Mouse (Mus musculus): ENCODE results near the gene Pimreg. TPM values are rescaled to one million over a fixed set of nuclear protein-coding genes. Genes with fewer than 3 reads are reported as not detected.

The Pimreg gene
- polyA plus RNA-seq, 1 experiment from 2014 or later, result 99.0 TPM

DNA sequence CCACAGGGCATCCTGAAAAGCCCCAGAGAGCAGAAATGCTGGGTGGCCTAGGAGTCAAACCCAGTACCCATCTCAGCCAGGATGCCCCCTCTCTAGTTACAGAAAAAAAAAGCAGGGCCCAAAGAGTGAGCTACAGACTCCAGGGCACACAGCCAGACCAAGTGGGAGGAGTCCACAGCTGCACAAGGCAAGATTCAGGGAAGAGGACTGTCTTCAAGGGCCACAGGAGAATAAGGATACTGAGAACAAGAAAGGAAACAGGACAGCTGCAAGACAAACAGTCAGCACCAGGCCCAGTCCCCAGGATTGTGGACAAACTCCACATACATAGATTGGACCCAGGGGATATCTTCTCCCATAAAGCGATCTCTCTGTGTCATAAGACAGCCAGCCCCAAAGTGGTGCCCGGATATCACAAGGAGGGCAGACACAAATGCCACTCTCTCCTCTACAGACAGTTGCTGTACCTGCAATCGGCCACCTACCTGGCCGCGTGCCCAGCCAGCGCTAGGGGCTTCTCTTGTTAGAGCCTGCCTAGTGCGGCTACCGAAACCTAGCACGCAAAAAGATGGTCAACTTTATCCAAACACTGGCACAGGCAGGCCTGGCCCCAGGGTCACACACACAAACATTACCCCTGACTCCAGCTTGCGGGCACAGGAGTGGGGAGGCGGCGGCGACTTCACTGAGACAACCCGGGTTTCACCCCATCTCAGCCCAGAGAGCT is 8.5 kb downstream of the Pimreg start:
- Histone ChIP-seq H3K4me2 (peak overlapping the region; percentile 93), H3K9ac (ENCODE audit: low read depth, low read length) (peak overlapping the region; percentile 63), H3K27ac (ENCODE audit: low read depth, low read length) (no peak overlapping the region), H3K27me3 (ENCODE audit: control insufficient read depth, insufficient read depth, low read length) (peaks cover 32% of the 10 kb centered on the region), H3K9me3 (replicated peaks; ENCODE audit: control insufficient read depth, low read length) (no peaks in the 10 kb centered on the region), H3K36me3 (ENCODE audit: control insufficient read depth, insufficient read depth, low read length) (peaks cover 5% of the 10 kb centered on the region), H3K4me3 (ENCODE audit: low read depth, low read length) (peak overlapping the region; percentile 52), H3K4me1 (ENCODE audit: control insufficient read depth, insufficient read depth, low read length) (peaks cover 4% of the 10 kb centered on the region; the same call in 1 of the 2 replicates)
- WGBS (ENCODE audit: insufficient replicate concordance), result 25% methylated on average over 14 of the region's 14 CpGs
- ATAC-seq (replicated peaks; ENCODE audit: insufficient number of reproducible peaks, low FRiP score, low TSS enrichment), result no peak

DNA sequence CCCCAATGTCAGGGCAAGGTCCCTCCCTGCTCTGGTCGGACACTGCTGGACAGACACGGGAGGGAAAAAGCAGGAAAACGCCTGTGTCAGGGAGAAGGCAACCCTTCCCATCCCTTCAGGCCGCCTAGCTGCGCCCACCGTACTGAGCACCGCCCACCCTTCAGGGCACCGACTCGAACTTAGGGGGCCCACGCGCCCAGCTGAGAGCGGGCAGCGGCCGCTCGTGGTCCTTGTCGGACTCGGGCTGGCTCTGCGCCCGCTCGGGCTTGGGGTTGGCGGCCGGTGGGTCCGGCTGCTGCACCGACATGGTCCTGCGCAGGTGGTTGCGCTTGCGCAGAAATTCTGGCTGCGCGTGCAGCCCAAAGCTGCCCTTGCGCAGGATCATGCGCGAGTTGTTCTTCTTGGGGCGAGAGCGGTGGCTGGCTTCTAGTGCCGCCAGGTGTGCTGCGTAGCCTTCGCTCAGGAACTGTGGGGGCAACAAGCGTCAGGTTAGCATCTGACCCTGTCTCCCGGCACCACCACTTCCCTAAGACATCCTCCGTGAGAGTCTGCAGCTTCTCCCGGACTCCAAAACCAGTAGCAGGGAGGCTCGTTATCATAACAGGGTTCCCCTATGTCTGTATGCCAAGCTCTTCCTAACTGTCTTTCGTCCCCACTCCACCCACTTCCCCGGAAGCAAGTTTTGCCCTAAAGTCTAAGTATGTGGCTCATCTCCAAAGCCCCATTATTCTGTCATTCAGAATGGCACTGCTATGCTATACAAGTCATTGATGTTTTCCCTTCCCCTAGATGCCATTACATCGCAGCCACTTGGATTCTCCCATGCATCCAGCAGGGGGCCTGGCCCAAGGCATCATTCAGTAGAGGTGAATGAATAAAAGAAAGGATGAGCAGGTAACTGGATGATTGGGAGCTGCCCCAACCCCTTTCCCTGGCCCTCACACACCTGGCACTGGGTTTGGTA is 9.3 kb downstream of the Pimreg start:
- 3% methylated on average over 44 of the region's 45 CpGs for WGBS (ENCODE audit: insufficient replicate concordance)
- peak; percentile 20; the same call in 1 of the 2 replicates for ATAC-seq (replicated peaks; ENCODE audit: insufficient number of reproducible peaks, low FRiP score, low TSS enrichment)

DNA sequence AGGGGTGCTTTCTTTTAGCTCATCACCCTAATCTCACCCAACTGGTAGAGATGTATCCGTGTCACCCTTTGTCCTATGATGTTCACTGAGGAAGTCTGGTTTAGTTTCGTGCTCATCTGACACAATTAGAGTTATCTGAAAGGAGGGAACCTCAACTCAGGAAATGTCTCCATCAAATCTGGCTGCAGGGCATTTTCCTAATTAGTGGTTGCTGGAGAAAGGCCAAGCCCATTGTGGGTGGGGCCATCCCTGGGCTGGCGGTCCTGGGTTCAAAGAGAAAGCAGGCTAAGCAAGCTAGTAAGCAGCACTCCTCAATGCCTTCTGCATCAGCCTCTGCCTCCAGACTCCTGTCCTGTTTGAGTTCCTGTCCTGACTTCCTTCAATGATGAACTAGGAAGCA is 10.4 kb downstream of the Pimreg start:
- no peak overlapping the region for H3K4me3 ChIP-seq (ENCODE audit: low read depth, low read length)
- peaks cover 32% of the 10 kb centered on the region for H3K27me3 ChIP-seq (ENCODE audit: control insufficient read depth, insufficient read depth, low read length)
- peaks cover 4% of the 10 kb centered on the region; the same call in 1 of the 2 replicates for H3K4me1 ChIP-seq (ENCODE audit: control insufficient read depth, insufficient read depth, low read length)
- H3K4me2 ChIP-seq, result no peak overlapping the region
- H3K9me3 ChIP-seq (replicated peaks; ENCODE audit: control insufficient read depth, low read length), result no peaks in the 10 kb centered on the region
- H3K36me3 ChIP-seq (ENCODE audit: control insufficient read depth, insufficient read depth, low read length), result no peaks in the 10 kb centered on the region
- no peak for ATAC-seq (replicated peaks; ENCODE audit: insufficient number of reproducible peaks, low FRiP score, low TSS enrichment)
- H3K9ac ChIP-seq (ENCODE audit: low read depth, low read length), result no peak overlapping the region
- no peak overlapping the region for H3K27ac ChIP-seq (ENCODE audit: low read depth, low read length)
- WGBS (ENCODE audit: insufficient replicate concordance), result 59% methylated on average over 3 of the region's 3 CpGs

More for the DNA sequence above, 9.3 kb downstream of the Pimreg start:
- Histone ChIP-seq H3K4me2 (peak overlapping the region; percentile 93), H3K27ac (ENCODE audit: low read depth, low read length) (no peak overlapping the region), H3K27me3 (ENCODE audit: control insufficient read depth, insufficient read depth, low read length) (peaks cover 32% of the 10 kb centered on the region), H3K9me3 (replicated peaks; ENCODE audit: control insufficient read depth, low read length) (no peaks in the 10 kb centered on the region), H3K36me3 (ENCODE audit: control insufficient read depth, insufficient read depth, low read length) (peaks cover 3% of the 10 kb centered on the region; the same call in 1 of the 2 replicates), H3K9ac (ENCODE audit: low read depth, low read length) (peak overlapping the region; percentile 63), H3K4me1 (ENCODE audit: control insufficient read depth, insufficient read depth, low read length) (peaks cover 4% of the 10 kb centered on the region; the same call in 1 of the 2 replicates), H3K4me3 (ENCODE audit: low read depth, low read length) (peak overlapping the region; percentile 52)

DNA sequence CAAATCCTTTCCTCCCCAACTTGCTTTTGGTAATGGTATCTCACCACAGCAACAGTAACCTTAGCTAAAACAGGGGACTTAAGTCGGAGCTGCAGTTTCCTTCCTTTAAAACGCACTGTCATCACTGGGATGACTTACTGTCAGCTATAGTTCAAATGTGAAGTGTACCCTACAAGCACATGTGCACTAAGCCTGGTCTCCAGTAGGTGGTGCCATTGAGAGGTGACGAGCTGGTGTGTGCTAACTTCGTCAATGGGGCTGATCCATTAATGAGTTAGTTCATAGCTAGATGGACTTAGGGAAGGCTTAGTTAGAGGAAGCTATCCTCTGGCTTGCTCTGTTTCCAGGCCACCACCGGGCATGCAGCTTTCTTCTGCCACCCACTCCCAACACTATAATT is 10.8 kb downstream of the Pimreg start:
- Histone ChIP-seq H3K4me1 (ENCODE audit: control insufficient read depth, insufficient read depth, low read length) (peaks cover 4% of the 10 kb centered on the region; the same call in 1 of the 2 replicates), H3K4me3 (ENCODE audit: low read depth, low read length) (no peak overlapping the region), H3K9me3 (replicated peaks; ENCODE audit: control insufficient read depth, low read length) (no peaks in the 10 kb centered on the region), H3K4me2 (no peak overlapping the region), H3K27ac (ENCODE audit: low read depth, low read length) (no peak overlapping the region), H3K27me3 (ENCODE audit: control insufficient read depth, insufficient read depth, low read length) (peaks cover 32% of the 10 kb centered on the region), H3K9ac (ENCODE audit: low read depth, low read length) (no peak overlapping the region), H3K36me3 (ENCODE audit: control insufficient read depth, insufficient read depth, low read length) (no peaks in the 10 kb centered on the region)
- no peak for ATAC-seq (replicated peaks; ENCODE audit: insufficient number of reproducible peaks, low FRiP score, low TSS enrichment)
- 13% methylated on average over 5 of the region's 5 CpGs for WGBS (ENCODE audit: insufficient replicate concordance)

DNA sequence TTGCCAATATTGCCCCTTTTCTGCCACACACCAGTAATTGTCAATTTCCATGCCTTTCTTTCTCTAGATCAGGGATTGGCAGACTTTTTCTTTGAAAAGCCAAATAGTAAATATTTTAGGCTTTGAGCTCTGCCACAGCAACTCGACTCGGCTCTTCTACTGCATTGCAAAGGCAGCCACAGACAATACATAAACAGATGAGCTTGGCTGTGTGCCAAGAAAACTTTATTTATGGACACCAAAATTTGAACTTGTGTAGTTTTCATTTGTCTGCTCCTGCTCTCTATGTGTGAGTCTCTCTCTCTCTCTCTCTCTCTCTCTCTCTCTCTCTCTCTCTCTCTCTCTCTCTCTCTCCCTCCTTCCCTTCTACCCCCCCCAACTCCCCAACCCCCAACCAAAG is 13.3 kb downstream of the Pimreg start:
- no peak overlapping the region for H3K27ac ChIP-seq (ENCODE audit: low read depth, low read length)
- no peak for ATAC-seq (replicated peaks; ENCODE audit: insufficient number of reproducible peaks, low FRiP score, low TSS enrichment)
- no peak overlapping the region for H3K4me3 ChIP-seq (ENCODE audit: low read depth, low read length)
- peaks cover 22% of the 10 kb centered on the region for H3K27me3 ChIP-seq (ENCODE audit: control insufficient read depth, insufficient read depth, low read length)
- H3K4me2 ChIP-seq, result no peak overlapping the region
- H3K9ac ChIP-seq (ENCODE audit: low read depth, low read length), result no peak overlapping the region
- 62% methylated on average over 2 of the region's 2 CpGs for WGBS (ENCODE audit: insufficient replicate concordance)
- no peaks in the 10 kb centered on the region for H3K9me3 ChIP-seq (replicated peaks; ENCODE audit: control insufficient read depth, low read length)
- peaks cover 4% of the 10 kb centered on the region; the same call in 1 of the 2 replicates for H3K4me1 ChIP-seq (ENCODE audit: control insufficient read depth, insufficient read depth, low read length)
- H3K36me3 ChIP-seq (ENCODE audit: control insufficient read depth, insufficient read depth, low read length), result no peaks in the 10 kb centered on the region

DNA sequence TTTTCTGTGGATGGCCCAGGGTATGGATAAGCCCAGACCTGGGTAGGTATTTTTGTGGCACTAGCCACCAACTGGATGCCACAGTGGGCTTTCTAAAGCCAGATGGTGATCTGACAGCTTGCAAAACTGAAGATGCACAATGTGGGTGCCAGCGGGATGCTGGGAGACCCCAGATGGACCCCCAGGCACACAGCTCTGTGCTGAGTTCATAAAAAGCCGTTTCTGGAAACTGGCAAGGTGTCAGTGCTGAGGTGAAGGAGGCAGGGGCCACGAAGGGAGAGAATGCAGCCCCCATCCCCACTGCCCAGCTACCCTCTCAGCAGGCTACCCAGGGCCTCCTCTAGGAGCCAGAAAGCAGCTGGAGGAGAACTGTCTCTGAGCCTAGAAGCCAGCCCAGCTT is 15.3 kb downstream of the Pimreg start:
- H3K4me1 ChIP-seq (ENCODE audit: control insufficient read depth, insufficient read depth, low read length), result no peaks in the 10 kb centered on the region
- ATAC-seq (replicated peaks; ENCODE audit: insufficient number of reproducible peaks, low FRiP score, low TSS enrichment), result no peak
- WGBS (ENCODE audit: insufficient replicate concordance), result 67% methylated on average over 3 of the region's 3 CpGs
- no peaks in the 10 kb centered on the region for H3K36me3 ChIP-seq (ENCODE audit: control insufficient read depth, insufficient read depth, low read length)
- no peak overlapping the region for H3K27ac ChIP-seq (ENCODE audit: low read depth, low read length)
- H3K4me3 ChIP-seq (ENCODE audit: low read depth, low read length), result no peak overlapping the region
- no peak overlapping the region for H3K4me2 ChIP-seq
- H3K9me3 ChIP-seq (replicated peaks; ENCODE audit: control insufficient read depth, low read length), result no peaks in the 10 kb centered on the region
- H3K27me3 ChIP-seq (ENCODE audit: control insufficient read depth, insufficient read depth, low read length), result peaks cover 3% of the 10 kb centered on the region
- no peak overlapping the region for H3K9ac ChIP-seq (ENCODE audit: low read depth, low read length)

DNA sequence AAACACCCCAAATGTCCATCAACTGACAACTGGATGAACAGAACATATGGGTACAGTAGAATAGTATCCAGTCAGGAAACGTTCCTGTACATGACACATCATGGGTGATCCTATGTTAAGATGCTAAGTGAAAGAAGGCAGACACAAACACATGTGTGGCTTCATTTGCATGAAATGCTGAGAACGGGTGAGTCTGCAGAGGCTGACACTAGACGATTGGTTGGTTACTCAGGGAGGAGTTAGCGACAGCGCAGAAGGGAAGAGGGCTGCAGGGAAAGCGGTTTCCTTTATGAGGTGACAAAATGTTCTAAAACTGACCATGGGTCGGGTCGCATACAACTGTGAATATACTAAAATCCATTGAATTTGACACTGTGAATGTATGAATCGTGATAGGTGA is 18.6 kb downstream of the Pimreg start:
- Histone ChIP-seq H3K4me2 (no peak overlapping the region), H3K9ac (ENCODE audit: low read depth, low read length) (no peak overlapping the region), H3K36me3 (ENCODE audit: control insufficient read depth, insufficient read depth, low read length) (no peaks in the 10 kb centered on the region), H3K4me1 (ENCODE audit: control insufficient read depth, insufficient read depth, low read length) (no peaks in the 10 kb centered on the region), H3K4me3 (ENCODE audit: low read depth, low read length) (no peak overlapping the region), H3K9me3 (replicated peaks; ENCODE audit: control insufficient read depth, low read length) (peaks cover 18% of the 10 kb centered on the region), H3K27me3 (ENCODE audit: control insufficient read depth, insufficient read depth, low read length) (no peaks in the 10 kb centered on the region), H3K27ac (ENCODE audit: low read depth, low read length) (no peak overlapping the region)
- WGBS (ENCODE audit: insufficient replicate concordance), result 75% methylated on average over 9 of the region's 9 CpGs
- ATAC-seq (replicated peaks; ENCODE audit: insufficient number of reproducible peaks, low FRiP score, low TSS enrichment), result no peak

DNA sequence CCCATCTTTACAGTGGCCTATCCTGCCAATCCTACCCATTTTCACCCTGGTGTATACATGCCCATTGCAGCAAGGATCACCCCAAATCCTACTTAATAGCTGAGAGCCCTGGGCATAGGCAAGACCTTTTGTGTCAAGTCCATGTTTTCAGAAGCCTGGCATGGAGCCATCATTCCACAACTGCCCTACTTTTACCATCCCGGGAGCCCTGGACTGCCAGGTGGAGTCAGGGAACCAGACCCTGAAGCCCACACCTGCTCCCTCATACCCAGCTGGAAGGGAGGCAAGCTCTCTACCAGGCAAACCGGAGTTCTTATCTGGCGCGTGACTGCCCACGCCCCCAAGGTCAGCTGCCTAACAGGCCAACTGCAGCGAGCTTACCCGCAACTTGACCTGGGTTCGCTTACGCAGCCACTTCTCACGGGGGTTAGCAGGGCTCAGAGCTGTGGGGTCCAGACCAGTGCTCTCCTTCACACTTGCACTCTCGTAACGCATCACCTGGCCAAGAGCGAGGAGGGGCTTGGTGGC is 19.3 kb downstream of the Pimreg start:
- H3K27me3 ChIP-seq (ENCODE audit: control insufficient read depth, insufficient read depth, low read length), result no peaks in the 10 kb centered on the region
- H3K9me3 ChIP-seq (replicated peaks; ENCODE audit: control insufficient read depth, low read length), result peaks cover 18% of the 10 kb centered on the region
- no peak overlapping the region for H3K27ac ChIP-seq (ENCODE audit: low read depth, low read length)
- H3K4me3 ChIP-seq (ENCODE audit: low read depth, low read length), result no peak overlapping the region
- no peak overlapping the region for H3K4me2 ChIP-seq
- H3K36me3 ChIP-seq (ENCODE audit: control insufficient read depth, insufficient read depth, low read length), result no peaks in the 10 kb centered on the region
- H3K4me1 ChIP-seq (ENCODE audit: control insufficient read depth, insufficient read depth, low read length), result no peaks in the 10 kb centered on the region
- H3K9ac ChIP-seq (ENCODE audit: low read depth, low read length), result no peak overlapping the region
- WGBS (ENCODE audit: insufficient replicate concordance), result 64% methylated on average over 13 of the region's 13 CpGs
- no peak for ATAC-seq (replicated peaks; ENCODE audit: insufficient number of reproducible peaks, low FRiP score, low TSS enrichment)

All from heart, embryonic 11.5 days (tissue).